Mouse (Mus musculus) forelimb bud, embryonic 11.5 days (tissue): Measurements from ENCODE around the gene Gabbr2.

Experiments
- DNase-seq: peaks from one replicate; pipeline ENCODE4 v3.0.0-alpha.2; 2012; ENCODE audit warnings: low read depth, low spot score

Gabbr2 gene

GRCm38 (mm10) chr4:46614641-46615040 is 377.0 kb downstream of the Gabbr2 start:
- DNase-seq, result no peak

GRCm38 (mm10) chr4:46613618-46614017 is 378.1 kb downstream of the Gabbr2 start:
- no peak for DNase-seq
